Comparison of ENCODE assay signal across 15 mouse cellular contexts in genomic region chr9:122025855-122026590, GRCm38 (mm10). TPM values are rescaled to one million over a fixed set of nuclear protein-coding genes. Genes with fewer than 3 reads are reported as not detected.
DNase-seq lines count a peak whose midpoint lies in the region; ATAC-seq and TF ChIP-seq lines count a peak whose summit lies in the region.
"Had no signal": no experiment of that assay in that cellular context is flagged by ENCODE, and none has a peak within 500 bp of the region (broad histone marks: within the 10 kb centered on the region; RNA-seq: fewer than 3 reads in every experiment).

No protein-coding gene starts in this region.

- no peaks in the 10 kb centered on the region for H3K27me3 ChIP-seq in heart, adult 2 months (ENCODE audit: control insufficient read depth, insufficient read depth, low read length)
- H3K27me3 ChIP-seq in liver, adult 2 months (ENCODE audit: control insufficient read depth, insufficient read depth, low read length) = no peaks in the 10 kb centered on the region
- no peaks in the 10 kb centered on the region for H3K27me3 ChIP-seq in liver, postnatal 0 days (ENCODE audit: insufficient read depth, low read length)
- H3K27me3 ChIP-seq in embryonic facial prominence, embryonic 12.5 days = no peaks in the 10 kb centered on the region
- H3K27me3 ChIP-seq: embryonic facial prominence, embryonic 15.5 days; neural tube, embryonic 13.5 days had no signal

- no peaks in the 10 kb centered on the region for H3K9me3 ChIP-seq in liver, postnatal 0 days (ENCODE audit: low read length)
- H3K9me3 ChIP-seq in embryonic facial prominence, embryonic 12.5 days = no peaks in the 10 kb centered on the region
- H3K9me3 ChIP-seq: embryonic facial prominence, embryonic 15.5 days; G1E; neural tube, embryonic 13.5 days had no signal

- H3K27ac ChIP-seq in heart, adult 2 months = peak overlapping the region; percentile 99
- H3K27ac ChIP-seq in liver, adult 2 months (replicated peaks; ENCODE audit: insufficient read depth, low read depth, low read length) = peak overlapping the region; percentile 35
- H3K27ac ChIP-seq in liver, postnatal 0 days (ENCODE audit: low read depth) = no peak overlapping the region
- H3K27ac ChIP-seq in embryonic facial prominence, embryonic 12.5 days = peak overlapping the region; percentile 14; the same call in 1 of the 2 replicates
- H3K27ac ChIP-seq: embryonic facial prominence, embryonic 15.5 days; liver, embryonic 14.5 days had no signal

- no peak overlapping the region for H3K4me2 ChIP-seq in liver, postnatal 0 days (ENCODE audit: low read depth, low read length)
- no peak overlapping the region for H3K4me2 ChIP-seq in embryonic facial prominence, embryonic 12.5 days (replicated peaks)
- H3K4me2 ChIP-seq: embryonic facial prominence, embryonic 15.5 days; midbrain, embryonic 11.5 days; neural tube, embryonic 13.5 days had no signal

- no peak for TF ChIP-seq CTCF in heart, adult 2 months (IDR thresholded peaks at IDR 0.05)
- TF ChIP-seq CTCF in liver, adult 2 months (IDR thresholded peaks at IDR 0.05; ENCODE audit: low read depth, low read length) = no peak
- no peak for TF ChIP-seq CTCF in liver, postnatal 0 days (IDR thresholded peaks at IDR 0.05; ENCODE audit: low read depth)

- peak overlapping the region; percentile 54 for H3K9ac ChIP-seq in heart, adult 2 months (ENCODE audit: low read depth, low read length)
- no peak overlapping the region for H3K9ac ChIP-seq in liver, adult 2 months (ENCODE audit: low read depth, low read length)
- no peak overlapping the region for H3K9ac ChIP-seq in liver, postnatal 0 days (replicated peaks)
- H3K9ac ChIP-seq in embryonic facial prominence, embryonic 12.5 days = no peak overlapping the region
- H3K9ac ChIP-seq: embryonic facial prominence, embryonic 15.5 days; liver, embryonic 14.5 days had no signal

- peaks cover 11% of the 10 kb centered on the region for H3K36me3 ChIP-seq in heart, adult 2 months (ENCODE audit: control insufficient read depth, insufficient read depth, low read length)
- no peaks in the 10 kb centered on the region for H3K36me3 ChIP-seq in liver, adult 2 months (ENCODE audit: control insufficient read depth, insufficient read depth, low read length)
- no peaks in the 10 kb centered on the region for H3K36me3 ChIP-seq in liver, postnatal 0 days (replicated peaks; ENCODE audit: insufficient read depth, low read length)
- no peaks in the 10 kb centered on the region for H3K36me3 ChIP-seq in embryonic facial prominence, embryonic 12.5 days
- H3K36me3 ChIP-seq: embryonic facial prominence, embryonic 15.5 days; G1E; neural tube, embryonic 13.5 days had no signal

- H3K4me1 ChIP-seq in heart, adult 2 months (ENCODE audit: control insufficient read depth, insufficient read depth, low read length) = peaks cover 68% of the 10 kb centered on the region
- H3K4me1 ChIP-seq in liver, adult 2 months (ENCODE audit: control insufficient read depth, insufficient read depth, low read length) = peaks cover 30% of the 10 kb centered on the region
- 0 out of 2 replicates have a peak, but pooled peaks cover 3% of the 10 kb centered on the region for H3K4me1 ChIP-seq in liver, postnatal 0 days (ENCODE audit: insufficient read depth)
- peaks cover 17% of the 10 kb centered on the region for H3K4me1 ChIP-seq in embryonic facial prominence, embryonic 12.5 days

- DNase-seq in heart, adult 2 months = peak in 1 of 2 experiments; percentile 35
- no peak for DNase-seq in heart, postnatal 14 days
- no peak for DNase-seq in liver, adult 2 months (ENCODE audit: extremely low read depth, low read depth, low spot score)
- no peak for DNase-seq in liver, postnatal 0 days
- DNase-seq in Muller cell, postnatal 12 days (ENCODE audit: inconsistent ontology term) = peak; percentile 70
- DNase-seq in layer of hippocampus, postnatal 14 days (ENCODE audit: low spot score in 2 of 2) = no peak
- no peak for DNase-seq in layer of hippocampus, adult 18-20 months (ENCODE audit: low spot score in 2 of 2)
- DNase-seq: right cerebral cortex, postnatal 14 days had no signal

- no peak for TF ChIP-seq POLR2A in heart, adult 2 months (IDR thresholded peaks at IDR 0.05; ENCODE audit: insufficient read depth, low read depth, low read length)
- TF ChIP-seq POLR2A in liver, adult 2 months (IDR thresholded peaks at IDR 0.05; ENCODE audit: extremely low read depth, insufficient read depth, low read length) = no peak

- ATAC-seq in liver, postnatal 0 days = no peak
- ATAC-seq in embryonic facial prominence, embryonic 12.5 days (ENCODE audit: insufficient number of reproducible peaks, insufficient read depth, low FRiP score, low TSS enrichment) = no peak
- ATAC-seq: activated CD4-positive, CD25-positive, alpha-beta regulatory T cell, adult 4 months had no signal

- WGBS in heart, adult 2 months = 63% methylated on average over 7 of the region's 7 CpGs
- WGBS in liver, adult 2 months = 71% methylated on average over 7 of the region's 7 CpGs
- 55% methylated on average over 7 of the region's 7 CpGs for WGBS in liver, postnatal 0 days (ENCODE audit: insufficient replicate concordance)
- 56% methylated on average over 7 of the region's 7 CpGs for WGBS in embryonic facial prominence, embryonic 12.5 days

- TF ChIP-seq EP300 in heart, adult 2 months (IDR thresholded peaks at IDR 0.05; ENCODE audit: insufficient read depth, low read depth, low read length) = no peak
- no peak for TF ChIP-seq EP300 in liver, postnatal 0 days (IDR thresholded peaks at IDR 0.05; ENCODE audit: low read depth)

- H3K4me3 ChIP-seq in heart, adult 2 months = no peak overlapping the region
- H3K4me3 ChIP-seq in liver, adult 2 months (ENCODE audit: insufficient read depth, low read depth, low read length) = no peak overlapping the region
- H3K4me3 ChIP-seq in liver, postnatal 0 days (ENCODE audit: low read depth, low read length) = no peak overlapping the region
- no peak overlapping the region for H3K4me3 ChIP-seq in embryonic facial prominence, embryonic 12.5 days
- H3K4me3 ChIP-seq: embryonic facial prominence, embryonic 15.5 days; neural tube, embryonic 13.5 days had no signal

- intact Hi-C loops in heart, adult 2 months (cut with DNase I) = no loop called here
- intact Hi-C loops in heart, postnatal 14 days (cut with DNase I) = no loop called here

- H3K79me2 ChIP-seq in heart, adult 2 months (replicated peaks; ENCODE audit: control insufficient read depth, insufficient read depth, low read length) = no peaks in the 10 kb centered on the region
- H3K79me2 ChIP-seq in liver, adult 2 months (ENCODE audit: control insufficient read depth, insufficient read depth, low read length) = no peaks in the 10 kb centered on the region

RNA-seq across cellular contexts. Expression of gene Pomgnt2, which starts 29.1 kb away (rescaled TPM):
- 10 to 100 TPM; 14.0 to 15.3 TPM for total RNA-seq in heart, adult 2 months (2021)
- polyA plus RNA-seq in heart, adult 2 months (2012; rRNA removed) = 21.0 and 21.4 TPM in 2 replicates
- 10 to 100 TPM in 1 of 2 experiments, 1 to 10 TPM in 1; 9.7 to 11.3 TPM for total RNA-seq in heart, postnatal 14 days (2021)
- total RNA-seq in liver, adult 2 months (2014; rRNA removed) = 1.7 TPM in 2 replicates
- polyA plus RNA-seq in liver, adult 2 months (2012; rRNA removed) = 3.8 and 5.3 TPM in 2 replicates
- polyA plus RNA-seq in liver, postnatal 0 days (2015; fragmentation: Nextera tagmentation; extraction: Ambion mirVana) = 3.1 and 3.6 TPM in 2 replicates
- 13.9 and 15.0 TPM in 2 replicates for polyA plus RNA-seq in embryonic facial prominence, embryonic 12.5 days (2016; fragmentation: Nextera tagmentation; extraction: Ambion mirVana)
- 10 to 100 TPM; 39.0 to 39.2 TPM for total RNA-seq in layer of hippocampus, postnatal 14 days (2021)
- total RNA-seq in layer of hippocampus, adult 18-20 months (2021) = 10 to 100 TPM; 45.4 to 45.5 TPM
- polyA plus RNA-seq: activated CD4-positive, CD25-positive, alpha-beta regulatory T cell, adult 4 months; G1E had no signal
